8 mouse cellular contexts compared by ENCODE assay signal in genomic region chr2:52558411-52558810, GRCm38 (mm10).
DNase-seq lines count a peak whose midpoint lies in the region; ATAC-seq lines count a peak whose summit lies in the region.

No protein-coding gene starts in this region.

- peak overlapping the region; percentile 35; the same call in 1 of the 2 replicates for H3K4me2 ChIP-seq in forebrain, embryonic 11.5 days (ENCODE audit: low read depth, low read length, severe bottlenecking)

- H3K27ac ChIP-seq in forebrain, embryonic 11.5 days (ENCODE audit: low read depth, low read length): no peak overlapping the region
- H3K27ac ChIP-seq in forebrain, embryonic 10.5 days: no peak overlapping the region

- no peaks in the 10 kb centered on the region for H3K27me3 ChIP-seq in forebrain, embryonic 11.5 days (ENCODE audit: control insufficient read depth, insufficient read depth, low read length)
- H3K27me3 ChIP-seq in forebrain, embryonic 10.5 days (ENCODE audit: poor library complexity, severe bottlenecking): no peaks in the 10 kb centered on the region

- DNase-seq in forebrain, embryonic 11.5 days (ENCODE audit: low spot score): no peak
- DNase-seq in forebrain, embryonic 10.5 days (ENCODE audit: extremely low spot score, low spot score): no peak
- DNase-seq in cerebellum, adult 9-10 months: peak; percentile 89
- DNase-seq in heart, postnatal 4 days: peak; percentile 19
- DNase-seq in left cerebral cortex, postnatal 10 days (ENCODE audit: extremely low spot score in 1 of 2, low spot score in 2 of 2): peak; percentile 39 to 62
- peak; percentile 73 to 76 for DNase-seq in right cerebral cortex, adult 2 months (ENCODE audit: low spot score in 2 of 2)
- DNase-seq in lung, postnatal 14 days: no peak
- DNase-seq in lung, postnatal 25 days (ENCODE audit: low spot score): no peak

- H3K9me3 ChIP-seq in forebrain, embryonic 11.5 days (ENCODE audit: control insufficient read depth, low read length): no peaks in the 10 kb centered on the region
- no peaks in the 10 kb centered on the region for H3K9me3 ChIP-seq in forebrain, embryonic 10.5 days

- no peaks in the 10 kb centered on the region for H3K36me3 ChIP-seq in forebrain, embryonic 11.5 days (ENCODE audit: control insufficient read depth, insufficient read depth, low read length)
- H3K36me3 ChIP-seq in forebrain, embryonic 10.5 days (replicated peaks): no peaks in the 10 kb centered on the region

- H3K4me3 ChIP-seq in forebrain, embryonic 11.5 days (ENCODE audit: low read depth, low read length): no peak overlapping the region
- H3K4me3 ChIP-seq in forebrain, embryonic 10.5 days: no peak overlapping the region

- ATAC-seq in forebrain, embryonic 11.5 days (replicated peaks; ENCODE audit: low FRiP score): peak; percentile 84

- WGBS in forebrain, embryonic 11.5 days: 40% methylated on average over 8 of the region's 8 CpGs
- WGBS in forebrain, embryonic 10.5 days: 45% methylated on average over 8 of the region's 8 CpGs

- H3K9ac ChIP-seq in forebrain, embryonic 11.5 days (ENCODE audit: low read length): no peak overlapping the region

- peaks cover 4% of the 10 kb centered on the region; the same call in 1 of the 2 replicates for H3K4me1 ChIP-seq in forebrain, embryonic 11.5 days (replicated peaks; ENCODE audit: control insufficient read depth, insufficient read depth, low read length)
- H3K4me1 ChIP-seq in forebrain, embryonic 10.5 days: peaks cover 19% of the 10 kb centered on the region

- intact Hi-C loops in left cerebral cortex, postnatal 10 days (cut with DNase I): no loop called here

Comparison
In these comparisons a context has a peak if more than half of its experiments do, and no peak if none do; other contexts are left out.
1. DNase-seq: peak in cerebellum, adult 9-10 months (single experiment), heart, postnatal 4 days (single experiment), left cerebral cortex, postnatal 10 days (2 of 2) and right cerebral cortex, adult 2 months (2 of 2); none in forebrain, embryonic 11.5 days (single experiment), forebrain, embryonic 10.5 days (single experiment), lung, postnatal 14 days (single experiment) and lung, postnatal 25 days (single experiment).